Mouse (Mus musculus) cerebellum, postnatal 4 days (tissue): Measurements from ENCODE around the gene Tmem37.

Source experiments
- DNase-seq, 2 experiments: peaks; one replicate each; pipeline ENCODE4 v3.0.0; 2022; ENCODE audit warnings: low spot score in 2 of 2, mixed read lengths in 1 of 2

Gene Tmem37

DNA sequence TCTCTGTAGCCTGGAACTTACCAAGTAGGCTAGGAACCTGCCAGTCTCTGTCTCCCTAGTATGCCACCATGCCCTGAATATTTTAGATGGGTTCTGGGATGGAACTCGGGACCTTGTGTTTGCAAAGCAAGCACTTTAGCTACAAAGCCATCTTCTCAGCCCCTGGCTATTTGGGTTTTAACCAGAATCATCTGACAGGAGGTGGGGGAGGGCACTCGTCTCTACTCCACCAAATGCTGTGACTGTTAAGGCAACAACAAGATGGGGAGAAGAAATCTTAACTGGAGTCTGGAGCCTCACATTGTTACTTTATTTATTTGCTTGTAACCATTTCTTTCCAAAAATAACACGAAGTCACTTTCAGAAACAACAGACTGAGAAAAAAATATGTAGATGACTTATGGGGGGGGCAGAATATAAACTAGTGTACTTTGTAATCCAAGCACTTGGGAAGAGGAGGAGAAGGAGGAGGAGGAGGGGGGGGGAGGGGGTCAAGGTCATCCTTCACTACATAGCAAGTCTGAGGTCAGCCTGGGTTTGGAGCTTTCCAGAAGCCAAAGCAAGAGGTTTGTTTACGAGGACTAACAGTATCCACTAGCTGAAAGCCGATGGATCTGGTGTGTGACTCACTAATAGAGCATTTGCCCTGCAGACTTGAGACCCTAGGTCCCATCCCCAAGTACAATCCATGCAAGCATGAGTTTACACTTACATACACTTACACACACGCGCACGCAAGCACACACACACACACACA lies 16.0 kb downstream of the Tmem37 start:
- no peak for DNase-seq

- no peak for DNase-seq
Measured at GRCm38 (mm10) chr1:120057044-120057443, 16.8 kb downstream of the Tmem37 start.

- DNase-seq = no peak
Measured at GRCm38 (mm10) chr1:120056236-120056635, 17.6 kb downstream of the Tmem37 start.

- no peak for DNase-seq
Measured at GRCm38 (mm10) chr1:120055475-120055874, 18.4 kb downstream of the Tmem37 start.

GRCm38 (mm10) chr1:120054997-120055396 lies 18.9 kb downstream of the Tmem37 start:
- DNase-seq = no peak

DNA sequence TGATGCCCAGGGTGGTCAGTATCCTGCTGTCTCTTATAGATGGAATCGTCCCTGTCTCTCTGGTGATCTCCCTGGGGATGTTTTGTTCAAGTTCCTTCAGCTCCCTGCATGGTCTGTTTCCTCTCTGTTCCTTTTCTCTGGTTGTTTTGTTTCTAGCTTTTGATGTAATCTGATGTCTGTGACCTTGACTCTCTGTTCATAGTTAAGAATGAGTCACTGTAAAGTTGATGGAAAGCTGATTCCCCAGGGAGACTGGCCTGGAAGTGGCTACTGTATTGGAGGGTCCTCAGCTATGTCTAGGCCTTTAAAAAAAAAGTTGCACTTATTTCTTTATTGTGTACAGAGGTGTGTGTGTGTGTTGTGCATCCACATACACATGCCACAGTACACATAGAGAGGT lies 22.8 kb downstream of the Tmem37 start:
- DNase-seq = no peak

DNA sequence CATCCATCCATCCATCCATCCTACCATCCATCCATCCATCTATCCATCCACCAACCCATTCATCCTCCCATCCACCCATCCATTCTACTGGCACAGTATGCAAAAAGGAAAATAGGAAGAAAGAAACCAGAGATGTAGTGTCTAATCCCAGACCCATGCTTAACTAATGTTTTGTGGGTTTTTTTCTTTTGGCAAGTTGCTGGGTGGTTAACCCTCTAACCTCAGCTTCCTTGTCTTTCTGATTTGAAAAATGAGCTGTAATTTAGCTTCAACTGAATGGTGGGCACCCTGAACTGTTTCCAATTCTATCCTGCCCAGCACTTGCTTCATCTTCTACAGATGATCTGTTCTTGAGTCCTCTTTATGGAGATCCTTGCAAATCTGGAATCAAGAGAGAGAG lies 26.5 kb downstream of the Tmem37 start:
- no peak for DNase-seq

GRCm38 (mm10) chr1:120044584-120044983 lies 29.3 kb downstream of the Tmem37 start:
- DNase-seq = no peak

GRCm38 (mm10) chr1:120042421-120042820 lies 31.5 kb downstream of the Tmem37 start:
- no peak for DNase-seq

DNA sequence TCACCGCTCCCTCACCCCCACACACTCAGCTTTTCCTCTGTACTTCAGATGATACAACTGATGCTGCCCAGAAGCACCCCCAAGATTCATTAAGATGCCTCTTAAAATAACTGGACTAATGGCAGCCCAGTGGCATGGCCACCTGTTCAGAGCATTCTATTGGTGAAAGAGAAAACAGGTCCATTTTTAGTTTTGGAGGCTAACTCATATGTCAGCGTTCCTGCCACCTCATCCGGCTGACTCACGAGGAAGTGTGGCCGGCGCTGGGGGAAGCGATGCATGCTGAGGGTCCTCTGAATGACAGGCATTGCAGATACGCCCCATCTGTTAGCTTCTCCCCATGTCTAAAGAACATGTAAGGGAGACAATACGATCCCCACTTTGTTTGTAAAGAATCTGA lies 35.3 kb downstream of the Tmem37 start:
- DNase-seq = no peak

GRCm38 (mm10) chr1:120037021-120037683 lies 36.7 kb downstream of the Tmem37 start:
- DNase-seq = no peak

- DNase-seq = no peak
Measured at GRCm38 (mm10) chr1:120035456-120036034, 38.3 kb downstream of the Tmem37 start.

DNA sequence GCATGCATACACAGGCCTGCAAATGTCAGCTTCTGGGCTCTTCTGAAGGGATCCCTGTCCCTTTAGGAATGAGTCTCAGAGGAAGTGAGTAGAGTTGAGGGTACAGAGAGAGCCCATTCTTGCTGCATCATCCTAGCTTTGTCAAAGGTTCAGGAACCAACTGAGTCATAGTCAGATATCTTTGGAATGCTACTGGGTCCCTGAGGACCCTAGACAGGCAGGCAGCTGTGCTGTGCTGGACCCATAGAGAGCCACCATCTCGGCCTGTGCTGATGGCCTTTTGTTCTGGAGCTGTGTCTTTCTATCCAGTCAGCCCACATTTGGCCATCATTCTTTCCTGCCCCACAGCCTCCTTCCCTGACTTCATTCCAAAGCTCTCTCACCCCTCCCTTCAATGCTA lies 39.1 kb downstream of the Tmem37 start:
- DNase-seq = no peak

DNA sequence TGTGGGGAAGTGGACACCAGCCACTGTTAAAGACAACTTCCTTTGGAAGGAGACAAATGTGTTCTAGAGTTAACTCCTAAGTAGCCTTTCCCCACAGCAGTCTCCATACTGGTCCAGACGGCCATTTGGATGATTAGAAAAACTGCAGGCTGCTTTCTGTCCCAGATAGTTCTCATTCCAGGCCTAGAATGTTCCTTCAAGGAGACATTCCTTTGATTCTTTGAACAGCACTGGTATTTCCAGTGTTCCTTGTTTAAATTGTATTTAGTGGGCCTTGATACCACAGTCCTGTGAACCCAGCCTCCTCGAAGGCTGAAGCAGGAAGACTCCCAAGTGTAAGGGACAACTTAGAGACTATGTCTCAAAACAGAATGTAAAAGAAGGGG lies 40.4 kb downstream of the Tmem37 start:
- DNase-seq = no peak

DNA sequence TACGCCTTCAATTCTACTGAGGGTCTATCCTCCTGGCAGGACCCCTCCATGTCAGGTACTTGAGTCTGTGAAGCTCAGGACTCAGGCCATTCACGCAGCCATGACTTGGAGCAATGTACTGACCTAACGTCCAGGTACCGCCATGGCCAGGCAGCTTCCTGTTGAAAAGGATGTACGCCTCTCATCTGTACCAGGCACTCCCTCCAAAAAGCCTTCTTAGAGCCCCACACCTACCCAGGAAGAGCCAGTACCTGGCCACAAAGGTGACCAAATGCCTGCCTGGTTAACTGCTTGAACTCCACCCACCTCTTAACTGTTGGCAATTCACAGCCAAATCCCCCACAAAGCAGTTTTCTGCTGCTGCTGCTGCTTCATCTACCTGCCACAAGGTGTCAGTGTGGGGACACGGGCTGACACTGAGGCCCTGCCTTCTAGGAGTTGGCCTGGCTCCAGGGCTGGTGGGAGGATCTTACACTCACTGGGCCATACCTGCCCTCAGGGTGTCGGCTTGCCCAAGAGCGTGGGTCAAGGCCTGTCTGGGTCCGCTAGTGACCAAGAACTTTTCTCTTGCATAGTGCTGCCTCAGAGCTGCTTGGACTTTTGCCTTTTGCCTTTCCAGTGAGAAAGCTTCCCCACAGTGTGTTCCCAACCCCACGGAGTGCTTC lies 40.9 kb downstream of the Tmem37 start:
- DNase-seq = peak; percentile 42 to 78

- peak in 1 of 2 experiments; percentile 26 for DNase-seq
Measured at GRCm38 (mm10) chr1:120030474-120030873, 43.4 kb downstream of the Tmem37 start.

DNA sequence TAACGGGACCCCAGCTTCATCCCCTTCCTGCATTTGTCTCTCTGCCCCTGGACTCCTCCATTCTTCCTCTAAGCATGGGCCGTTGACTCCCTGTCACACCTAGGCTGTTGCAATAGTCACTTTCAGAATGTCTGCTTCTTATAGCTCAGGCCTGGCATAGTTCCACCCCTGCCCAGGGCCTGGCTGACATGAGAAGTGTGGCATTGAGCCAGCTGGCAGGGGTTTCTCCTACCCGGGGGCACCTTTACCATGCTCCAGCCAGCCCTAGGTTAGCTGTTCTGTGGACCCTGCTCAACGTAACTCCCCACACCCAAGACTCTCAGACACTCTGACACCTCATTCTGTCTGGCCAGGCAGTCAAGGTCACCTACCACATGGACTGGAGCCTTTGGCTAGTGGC lies 46.2 kb downstream of the Tmem37 start:
- peak in 1 of 2 experiments; percentile 62 for DNase-seq

GRCm38 (mm10) chr1:120025050-120025439 lies 48.8 kb downstream of the Tmem37 start:
- DNase-seq = no peak

GRCm38 (mm10) chr1:120024331-120025049 lies 49.4 kb downstream of the Tmem37 start:
- DNase-seq = no peak

DNA sequence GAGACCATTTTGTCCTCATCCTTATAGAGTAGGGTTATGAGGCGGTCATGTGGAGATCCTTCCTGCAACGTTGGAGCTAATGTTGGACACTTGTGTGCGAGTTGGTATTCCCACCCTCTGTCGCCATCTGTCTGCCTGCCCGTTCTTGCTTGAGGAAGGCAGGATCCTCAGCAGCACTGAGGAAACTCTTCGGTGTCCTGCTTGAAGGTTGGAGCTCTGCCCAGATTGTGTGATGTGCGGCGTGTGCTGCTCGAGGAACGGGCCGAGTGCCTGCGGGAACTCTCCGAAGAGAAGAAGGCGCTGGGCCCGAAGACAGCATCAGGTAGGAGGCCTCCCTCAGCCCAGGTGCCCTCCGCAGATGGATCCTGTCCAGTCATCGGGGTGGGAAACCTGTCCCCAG lies 51.9 kb downstream of the Tmem37 start:
- DNase-seq = no peak

GRCm38 (mm10) chr1:120020322-120020897 lies 53.5 kb downstream of the Tmem37 start:
- DNase-seq = no peak
